Mouse (Mus musculus): ENCODE data around the gene Lgi1.

GRCm38 (mm10) chr19:38274747-38275421, 10.5 kb downstream of the Lgi1 start:
- no peak for TF ChIP-seq FLI1 (IDR thresholded peaks at IDR 0.05; ENCODE audit: low read length)
- TF ChIP-seq GATA1 (IDR thresholded peaks at IDR 0.05; ENCODE audit: borderline replicate concordance, low read length), result no peak

Measured in megakaryocyte, embryonic 14.5 days (primary cell).